Mouse (Mus musculus) midbrain, postnatal 0 days (tissue): Measurements from ENCODE around the gene Boc. TPM values are rescaled to one million over a fixed set of nuclear protein-coding genes. Genes with fewer than 3 reads are reported as not detected.

Experiments used
- ATAC-seq: fragments of 200-750 bp; cut with Nextera tagmentation; 2 replicates; pipeline ENCODE4 v1.8.0; 2017; ENCODE audit warnings: moderate number of reproducible peaks, mild to moderate bottlenecking, moderate TSS enrichment, moderate library complexity; ENCODE audit not compliant: low FRiP score
- DNase-seq: peaks from one replicate; pipeline ENCODE4 v3.0.0-alpha.2; 2015; ENCODE audit warnings: low spot score
- H3K27ac ChIP-seq: fragments of 300-500 bp; sonication (generic); 2 replicates; pipeline ENCODE4 v1.5.1; 2014; ENCODE audit warnings: low read depth, mild to moderate bottlenecking, low read length, mixed read lengths
- H3K27me3 ChIP-seq: fragments of 300-500 bp; sonication (generic); 2 replicates; pipeline ENCODE4 v1.6.1; 2014; ENCODE audit warnings: low read length, control low read depth, mixed read lengths; ENCODE audit not compliant: insufficient read depth
- H3K36me3 ChIP-seq: fragments of 300-500 bp; sonication (generic); 2 replicates; pipeline ENCODE4 v1.6.1; 2014; ENCODE audit warnings: low read length, control low read depth, mixed read lengths; ENCODE audit not compliant: insufficient read depth
- H3K4me1 ChIP-seq: fragments of 300-500 bp; sonication (generic); 2 replicates; pipeline ENCODE4 v1.6.1; 2014; ENCODE audit warnings: mild to moderate bottlenecking, control low read depth, antibody characterized with exemption, low read length, mixed read lengths; ENCODE audit not compliant: insufficient read depth
- H3K4me2 ChIP-seq: fragments of 300-500 bp; sonication (generic); 2 replicates; pipeline ENCODE4 v1.6.1; 2014; ENCODE audit warnings: low read depth, mild to moderate bottlenecking, low read length, mixed read lengths; ENCODE audit not compliant: poor library complexity, severe bottlenecking
- H3K4me3 ChIP-seq: fragments of 300-500 bp; sonication (generic); 2 replicates; pipeline ENCODE4 v1.5.1; 2014; ENCODE audit warnings: low read depth, mild to moderate bottlenecking, low read length, moderate library complexity
- H3K9ac ChIP-seq: fragments of 300-500 bp; sonication (generic); replicated peaks from 2 replicates; pipeline ENCODE4 v1.6.1; 2014; ENCODE audit warnings: mild to moderate bottlenecking, low read length, moderate library complexity, mixed read lengths; ENCODE audit not compliant: poor library complexity, severe bottlenecking
- H3K9me3 ChIP-seq: fragments of 300-500 bp; sonication (generic); 2 replicates; pipeline ENCODE4 v1.6.1; 2016; ENCODE audit warnings: low read length, control low read depth
- CTCF ChIP-seq: IDR thresholded peaks from 2 replicates; pipeline ENCODE4 v1.5.1; 2016; ENCODE audit warnings: antibody characterized with exemption, mild to moderate bottlenecking
- WGBS: fragments of 180-500 bp; shearing (Covaris S2); extraction: QIAGEN DNeasy Blood & Tissue Kit; methylation state at CpG from one replicate; pipeline ENCODE4 v1.1.7; 2014; 5-methylcytosine and 5-hydroxymethylcytosine counted together
- polyA plus RNA-seq: library from polyadenylated mRNA; unstranded; fragments of >200 nt; fragmentation: Nextera tagmentation; extraction: Ambion mirVana; gene quantifications from 2 replicates; pipeline ENCODE4 v1.2.1, GENCODE M21; 2015
- total RNA-seq: library from RNA; depleted of rRNA; stranded (reverse); fragments of >200 nt; gene quantifications from 2 replicates; pipeline ENCODE4 v1.2.3, GENCODE M21; 2014; rRNA removed

Gene Boc
- total RNA-seq (13.5 and 24.9 TPM in 2 replicates), polyA plus RNA-seq (2.7 and 3.9 TPM in 2 replicates)

- no peak for TF ChIP-seq CTCF
Measured at GRCm38 (mm10) chr16:44558471-44559329, at the start of gene Boc. Gene Boc, minus strand, starts transcription at chr16:44558897.

GRCm38 (mm10) chr16:44606643-44607042 lies 47.9 kb upstream of the Boc start:
- H3K4me1 ChIP-seq, result no peaks in the 10 kb centered on the region
- no peak for DNase-seq
- H3K36me3 ChIP-seq, result no peaks in the 10 kb centered on the region
- no peak overlapping the region for H3K9ac ChIP-seq
- no peak for ATAC-seq
- H3K27ac ChIP-seq, result no peak overlapping the region
- WGBS, result 84% methylated on average over 1 of the region's 1 CpGs
- no peak overlapping the region for H3K4me3 ChIP-seq
- H3K9me3 ChIP-seq, result no peaks in the 10 kb centered on the region
- no peaks in the 10 kb centered on the region for H3K27me3 ChIP-seq
- no peak overlapping the region for H3K4me2 ChIP-seq
- TF ChIP-seq CTCF, result no peak

More at GRCm38 (mm10) chr16:44558471-44559329, at the start of gene Boc:
- peak; percentile 73 for ATAC-seq
- H3K9ac ChIP-seq, result peak within 1 kb of the TSS; percentile 71
- peak; percentile 77 for DNase-seq
- no peaks in the 10 kb centered on the region for H3K27me3 ChIP-seq
- WGBS, result under 1% methylated on average over 42 of the region's 46 CpGs
- H3K36me3 ChIP-seq, result no peaks in the 10 kb centered on the region
- H3K4me3 ChIP-seq, result peak within 1 kb of the TSS; percentile 55
- H3K4me1 ChIP-seq, result 0 out of 2 replicates have a peak, but pooled peaks cover 3% of the 10 kb centered on the region
- no peaks in the 10 kb centered on the region for H3K9me3 ChIP-seq
- H3K4me2 ChIP-seq, result peak within 1 kb of the TSS; percentile 99
- H3K27ac ChIP-seq, result peak within 1 kb of the TSS; percentile 74

DNA sequence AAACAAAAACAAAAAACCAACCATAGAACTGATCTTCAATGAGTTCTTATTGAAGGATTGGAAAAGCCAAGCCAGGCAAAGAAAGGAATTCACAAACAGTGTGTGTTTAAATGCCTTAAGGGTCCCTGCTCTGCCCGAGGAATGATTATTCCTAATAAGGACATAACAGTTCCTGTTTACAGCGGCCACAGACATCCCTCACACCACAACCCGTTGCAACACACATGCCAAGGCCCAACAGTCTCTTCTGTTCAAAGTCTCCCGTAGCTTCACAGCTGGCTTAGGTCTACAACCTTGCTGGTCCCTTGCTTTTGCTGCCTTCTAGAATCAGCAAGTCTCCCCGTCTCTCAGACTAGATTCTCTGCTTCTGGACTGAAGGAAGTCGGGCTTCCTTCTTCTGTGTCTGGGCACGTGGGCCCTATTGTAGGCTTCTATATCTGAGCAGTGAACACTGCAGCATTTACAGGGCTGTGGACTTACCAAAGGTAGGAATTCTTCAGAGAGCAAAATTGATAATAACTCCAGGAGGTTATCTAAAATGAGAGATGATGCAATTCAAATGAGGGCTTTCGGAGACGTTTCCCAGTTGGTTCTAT lies 45.4 kb upstream of the Boc start:
- H3K27ac ChIP-seq, result no peak overlapping the region
- TF ChIP-seq CTCF, result no peak
- no peak overlapping the region for H3K9ac ChIP-seq
- H3K4me1 ChIP-seq, result no peaks in the 10 kb centered on the region
- WGBS, result 71% methylated on average over 9 of the region's 9 CpGs
- no peak for DNase-seq
- no peak overlapping the region for H3K4me2 ChIP-seq
- ATAC-seq, result no peak
- no peak overlapping the region for H3K4me3 ChIP-seq
- H3K9me3 ChIP-seq, result no peaks in the 10 kb centered on the region
- no peaks in the 10 kb centered on the region for H3K36me3 ChIP-seq
- H3K27me3 ChIP-seq, result no peaks in the 10 kb centered on the region

DNA sequence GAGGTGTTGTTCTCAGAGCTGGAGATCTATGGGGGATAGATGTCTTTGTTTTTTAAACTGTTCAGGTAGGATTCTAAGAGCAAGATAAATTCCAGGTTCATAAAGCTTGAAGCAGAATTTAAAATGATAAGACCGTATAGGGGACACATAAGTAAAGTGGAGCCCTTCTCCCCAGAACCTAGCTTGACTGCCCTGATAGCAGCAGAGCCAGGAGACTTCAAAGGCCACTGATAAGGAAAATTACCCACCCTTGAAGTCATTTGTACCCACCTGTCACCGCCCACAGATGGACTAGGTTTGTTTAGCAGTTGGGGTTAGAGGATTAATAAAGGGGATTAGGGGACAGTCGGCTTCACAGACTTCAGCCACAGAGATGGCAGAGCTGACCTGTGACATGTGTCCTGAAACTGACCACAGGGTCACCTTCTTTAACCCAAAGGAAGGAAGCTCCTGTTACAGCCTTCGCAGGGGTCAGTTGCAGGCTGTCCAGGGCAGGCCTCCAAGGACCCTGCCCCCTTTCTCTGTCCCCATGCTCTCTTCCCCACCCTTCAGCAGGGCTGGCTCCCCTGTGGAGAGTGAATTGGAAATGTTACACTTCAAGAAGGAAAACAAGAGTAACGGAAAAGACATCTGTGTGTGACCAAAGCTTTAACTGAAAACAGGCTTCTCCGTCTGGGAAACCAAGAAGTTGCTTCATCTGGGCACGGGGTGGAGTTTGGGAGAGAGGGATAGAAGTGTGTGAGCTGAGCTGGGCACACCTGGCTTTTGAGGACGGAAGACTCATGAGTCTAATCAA lies 43.5 kb upstream of the Boc start:
- H3K9me3 ChIP-seq, result no peaks in the 10 kb centered on the region
- TF ChIP-seq CTCF, result no peak
- no peak overlapping the region for H3K27ac ChIP-seq
- no peaks in the 10 kb centered on the region for H3K27me3 ChIP-seq
- no peak overlapping the region for H3K4me3 ChIP-seq
- DNase-seq (no peak), ATAC-seq (no peak)
- H3K4me2 ChIP-seq, result no peak overlapping the region
- no peaks in the 10 kb centered on the region for H3K36me3 ChIP-seq
- 29% methylated on average over 8 of the region's 8 CpGs for WGBS
- no peak overlapping the region for H3K9ac ChIP-seq
- no peaks in the 10 kb centered on the region for H3K4me1 ChIP-seq

DNA sequence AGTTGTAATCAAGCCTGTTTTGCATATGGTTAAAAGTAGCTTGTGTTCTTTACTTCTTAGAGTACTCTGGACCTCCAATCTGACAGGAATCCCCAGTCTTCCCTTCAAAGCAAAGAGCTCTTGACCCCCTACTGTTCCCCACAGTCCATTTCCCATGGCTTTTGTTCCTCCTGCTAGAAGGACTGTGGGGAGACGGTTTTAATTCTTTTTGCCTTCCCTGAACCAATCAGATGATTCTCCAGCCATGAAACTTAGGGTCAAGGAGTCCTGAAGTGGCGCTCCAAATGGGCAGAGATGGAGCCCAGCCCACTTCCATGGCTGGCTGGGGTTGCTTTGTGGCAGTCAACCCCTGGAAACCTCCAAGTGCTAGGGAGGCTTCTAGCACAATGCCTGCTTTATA lies 42.5 kb upstream of the Boc start:
- H3K27me3 ChIP-seq, result no peaks in the 10 kb centered on the region
- no peak for ATAC-seq
- no peak overlapping the region for H3K27ac ChIP-seq
- no peak for TF ChIP-seq CTCF
- no peaks in the 10 kb centered on the region for H3K4me1 ChIP-seq
- no peaks in the 10 kb centered on the region for H3K36me3 ChIP-seq
- H3K4me2 ChIP-seq, result no peak overlapping the region
- WGBS, result 21% methylated on average over 2 of the region's 2 CpGs
- H3K9ac ChIP-seq, result no peak overlapping the region
- no peaks in the 10 kb centered on the region for H3K9me3 ChIP-seq
- no peak overlapping the region for H3K4me3 ChIP-seq
- no peak for DNase-seq
